Mouse (Mus musculus): ENCODE measurements around the gene Tubgcp6. TPM values are rescaled to one million over a fixed set of nuclear protein-coding genes. Genes with fewer than 3 reads are reported as not detected.

Tubgcp6 gene
- total and polyA plus RNA-seq, 3 experiments: 7.3 to 16.2 (median 8.7) TPM

DNA sequence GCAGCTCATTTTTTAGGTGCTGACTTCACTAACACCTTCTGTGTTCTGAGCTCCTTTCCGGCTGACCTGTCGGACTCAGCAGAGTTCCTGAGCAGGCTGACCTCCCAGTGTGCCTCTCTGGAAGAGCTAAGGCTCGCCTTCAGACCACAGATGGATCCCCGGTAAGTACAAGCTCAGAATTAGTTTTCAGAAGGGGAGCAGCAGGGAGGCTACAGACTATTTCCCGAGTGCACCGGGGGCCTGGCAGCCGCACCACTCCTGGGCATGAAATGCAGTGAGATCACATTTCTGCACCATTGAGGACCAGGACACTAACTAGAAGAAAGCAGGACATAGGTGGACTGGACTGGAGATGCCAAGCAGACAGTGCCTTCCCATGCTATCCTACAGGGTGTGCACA is 24.3 kb downstream of the Tubgcp6 start:
- DNase-seq: no peak
- H3K79me2 ChIP-seq (replicated peaks; ENCODE audit: control insufficient read depth, insufficient read depth, low read length): no peaks in the 10 kb centered on the region
- no peaks in the 10 kb centered on the region for H3K36me3 ChIP-seq (ENCODE audit: control insufficient read depth, insufficient read depth, low read length)
- no peak overlapping the region for H3K9ac ChIP-seq (ENCODE audit: low read depth, low read length)
- intact Hi-C loops (cut with DNase I): no loop called here
- H3K4me1 ChIP-seq (ENCODE audit: control insufficient read depth, insufficient read depth, low read length): no peaks in the 10 kb centered on the region
- WGBS: 88% methylated on average over 7 of the region's 7 CpGs
- H3K27ac ChIP-seq: no peak overlapping the region
- H3K4me3 ChIP-seq: no peak overlapping the region
- TF ChIP-seq CTCF (IDR thresholded peaks at IDR 0.05): no peak
- no peak for TF ChIP-seq EP300 (IDR thresholded peaks at IDR 0.05; ENCODE audit: insufficient read depth, low read depth, low read length)
- no peak for TF ChIP-seq POLR2A (IDR thresholded peaks at IDR 0.05; ENCODE audit: insufficient read depth, low read depth, low read length)
- H3K27me3 ChIP-seq (ENCODE audit: control insufficient read depth, insufficient read depth, low read length): no peaks in the 10 kb centered on the region

DNA sequence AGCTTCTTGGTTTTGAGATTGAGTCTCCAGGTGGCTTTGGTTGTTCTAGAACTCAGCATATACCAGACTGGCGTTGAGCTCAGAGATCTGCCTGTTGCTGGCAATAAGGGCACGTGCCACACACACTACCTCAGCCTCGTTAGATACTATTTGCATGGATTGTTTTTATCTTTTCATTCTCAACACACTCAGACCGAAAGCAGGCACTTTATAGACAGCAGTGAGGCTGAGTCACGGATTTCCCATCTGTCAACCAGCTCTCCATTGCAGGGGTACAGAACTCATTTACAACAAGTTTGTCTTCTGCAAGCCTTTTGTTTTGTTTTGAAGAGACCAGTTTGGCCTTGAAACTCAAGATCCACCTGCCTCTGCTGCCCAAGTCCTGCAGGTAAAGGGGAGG is 25.5 kb downstream of the Tubgcp6 start:
- no peak overlapping the region for H3K4me3 ChIP-seq
- TF ChIP-seq CTCF (IDR thresholded peaks at IDR 0.05) (no peak), POLR2A (IDR thresholded peaks at IDR 0.05; ENCODE audit: insufficient read depth, low read depth, low read length) (no peak), EP300 (IDR thresholded peaks at IDR 0.05; ENCODE audit: insufficient read depth, low read depth, low read length) (no peak)
- H3K27me3 ChIP-seq (ENCODE audit: control insufficient read depth, insufficient read depth, low read length): no peaks in the 10 kb centered on the region
- no peaks in the 10 kb centered on the region for H3K79me2 ChIP-seq (replicated peaks; ENCODE audit: control insufficient read depth, insufficient read depth, low read length)
- no peaks in the 10 kb centered on the region for H3K36me3 ChIP-seq (ENCODE audit: control insufficient read depth, insufficient read depth, low read length)
- H3K4me1 ChIP-seq (ENCODE audit: control insufficient read depth, insufficient read depth, low read length): no peaks in the 10 kb centered on the region
- intact Hi-C loops (cut with DNase I): no loop called here
- H3K9ac ChIP-seq (ENCODE audit: low read depth, low read length): no peak overlapping the region
- no peak for DNase-seq
- 87% methylated on average over 5 of the region's 5 CpGs for WGBS
- H3K27ac ChIP-seq: no peak overlapping the region

DNA sequence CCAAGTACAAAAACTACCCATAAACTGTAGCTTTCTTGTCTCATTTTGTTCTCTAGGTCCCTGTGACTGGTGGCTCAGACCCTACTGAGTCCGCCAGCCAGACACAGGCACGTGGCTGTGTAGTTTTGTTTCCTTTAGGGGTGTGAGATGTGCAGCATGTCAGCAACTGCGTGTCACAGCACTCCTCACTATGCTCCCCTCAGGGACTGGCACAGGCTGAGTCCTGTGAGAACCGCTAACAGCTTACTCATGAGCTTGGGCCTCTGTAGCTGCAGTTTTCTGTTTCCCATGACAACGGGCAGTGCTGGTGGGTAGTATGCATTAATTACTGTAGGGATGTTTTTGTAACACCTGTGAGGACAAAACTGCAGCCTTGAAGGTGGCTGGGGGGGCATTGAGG is 30.7 kb downstream of the Tubgcp6 start:
- Histone ChIP-seq H3K27me3 (ENCODE audit: control insufficient read depth, insufficient read depth, low read length) (no peaks in the 10 kb centered on the region), H3K9ac (ENCODE audit: low read depth, low read length) (no peak overlapping the region), H3K4me3 (no peak overlapping the region), H3K36me3 (ENCODE audit: control insufficient read depth, insufficient read depth, low read length) (no peaks in the 10 kb centered on the region), H3K79me2 (replicated peaks; ENCODE audit: control insufficient read depth, insufficient read depth, low read length) (no peaks in the 10 kb centered on the region; the same call in 1 of the 2 replicates), H3K4me1 (ENCODE audit: control insufficient read depth, insufficient read depth, low read length) (peaks cover 4% of the 10 kb centered on the region), H3K27ac (no peak overlapping the region)
- intact Hi-C loops (cut with DNase I): no loop called here
- WGBS: 83% methylated on average over 5 of the region's 5 CpGs
- TF ChIP-seq EP300 (IDR thresholded peaks at IDR 0.05; ENCODE audit: insufficient read depth, low read depth, low read length) (no peak), CTCF (IDR thresholded peaks at IDR 0.05) (no peak), POLR2A (IDR thresholded peaks at IDR 0.05; ENCODE audit: insufficient read depth, low read depth, low read length) (no peak)
- no peak for DNase-seq

DNA sequence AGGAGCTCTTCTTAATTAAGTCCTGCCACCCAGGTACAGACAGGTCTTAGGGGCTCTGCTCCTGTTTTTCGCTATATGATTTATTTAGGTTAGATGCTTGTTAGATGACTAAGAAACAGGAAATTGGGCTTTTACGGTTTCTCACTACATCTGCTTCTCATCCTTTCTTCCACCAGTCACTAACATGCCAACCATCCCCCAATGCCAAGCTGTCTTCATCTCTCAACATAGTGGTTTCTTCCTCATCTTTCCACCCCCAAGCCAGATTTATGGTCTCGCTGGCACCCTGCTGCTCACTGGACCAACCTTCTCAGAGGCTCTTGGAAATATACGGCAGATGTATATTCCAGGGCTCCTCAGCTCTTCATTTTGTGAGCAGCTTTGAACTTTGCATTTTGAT is 32.2 kb downstream of the Tubgcp6 start:
- Histone ChIP-seq H3K27ac (no peak overlapping the region), H3K36me3 (ENCODE audit: control insufficient read depth, insufficient read depth, low read length) (no peaks in the 10 kb centered on the region), H3K4me1 (ENCODE audit: control insufficient read depth, insufficient read depth, low read length) (peaks cover 4% of the 10 kb centered on the region), H3K79me2 (replicated peaks; ENCODE audit: control insufficient read depth, insufficient read depth, low read length) (no peaks in the 10 kb centered on the region; the same call in 1 of the 2 replicates), H3K4me3 (no peak overlapping the region), H3K27me3 (ENCODE audit: control insufficient read depth, insufficient read depth, low read length) (no peaks in the 10 kb centered on the region), H3K9ac (ENCODE audit: low read depth, low read length) (no peak overlapping the region)
- WGBS: 87% methylated on average over 4 of the region's 4 CpGs
- no peak for DNase-seq
- TF ChIP-seq CTCF (IDR thresholded peaks at IDR 0.05) (no peak), EP300 (IDR thresholded peaks at IDR 0.05; ENCODE audit: insufficient read depth, low read depth, low read length) (no peak), POLR2A (IDR thresholded peaks at IDR 0.05; ENCODE audit: insufficient read depth, low read depth, low read length) (no peak)
- intact Hi-C loops (cut with DNase I): no loop called here

DNA sequence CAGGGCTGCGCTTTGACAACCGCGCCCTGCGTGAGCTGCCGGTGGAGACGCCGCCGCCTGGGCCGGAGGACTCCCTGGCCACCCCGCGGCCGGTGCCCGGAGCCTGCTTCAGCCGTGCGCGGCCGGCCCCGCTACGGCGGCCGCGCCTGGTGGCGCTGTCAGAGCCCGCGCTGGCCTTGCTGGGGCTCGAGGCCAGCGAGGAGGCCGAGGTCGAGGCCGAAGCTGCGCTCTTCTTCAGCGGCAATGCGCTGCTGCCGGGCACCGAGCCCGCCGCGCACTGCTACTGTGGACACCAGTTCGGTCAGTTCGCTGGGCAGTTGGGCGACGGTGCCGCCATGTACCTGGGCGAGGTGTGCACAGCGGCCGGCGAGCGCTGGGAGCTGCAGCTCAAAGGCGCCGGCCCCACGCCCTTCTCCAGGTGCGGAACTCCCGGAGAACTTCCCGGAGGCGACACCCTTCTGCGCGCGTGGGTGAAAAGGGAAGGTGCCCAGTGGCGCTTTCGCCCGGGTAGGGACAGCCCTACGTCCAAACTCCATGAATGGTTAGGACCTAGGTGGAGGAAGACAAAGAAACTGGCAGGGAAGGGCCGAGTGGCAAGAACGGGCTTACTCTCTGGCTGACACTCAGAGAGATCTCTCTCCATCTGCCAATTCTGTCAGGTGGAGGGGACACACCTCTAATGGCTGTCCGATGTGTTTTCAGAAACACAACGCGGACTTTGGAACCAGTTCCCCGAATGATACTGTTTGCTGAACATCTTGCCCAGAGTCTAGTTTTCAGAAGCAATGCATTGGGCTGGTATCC is 33.5 kb downstream of the Tubgcp6 start:
- intact Hi-C loops (cut with DNase I): loop anchor here (1.0 kb wide), 1 partner anchor 13 kb away; no protein-coding TSS in a partner anchor
- peak overlapping the region; percentile 93 for H3K27ac ChIP-seq
- H3K36me3 ChIP-seq (ENCODE audit: control insufficient read depth, insufficient read depth, low read length): no peaks in the 10 kb centered on the region
- no peaks in the 10 kb centered on the region; the same call in 1 of the 2 replicates for H3K79me2 ChIP-seq (replicated peaks; ENCODE audit: control insufficient read depth, insufficient read depth, low read length)
- TF ChIP-seq POLR2A (IDR thresholded peaks at IDR 0.05; ENCODE audit: insufficient read depth, low read depth, low read length) (no peak), EP300 (IDR thresholded peaks at IDR 0.05; ENCODE audit: insufficient read depth, low read depth, low read length) (no peak), CTCF (IDR thresholded peaks at IDR 0.05) (peak; percentile 41)
- 2% methylated on average over 63 of the region's 68 CpGs for WGBS
- peak overlapping the region; percentile 98 for H3K9ac ChIP-seq (ENCODE audit: low read depth, low read length)
- no peaks in the 10 kb centered on the region for H3K27me3 ChIP-seq (ENCODE audit: control insufficient read depth, insufficient read depth, low read length)
- peaks cover 4% of the 10 kb centered on the region for H3K4me1 ChIP-seq (ENCODE audit: control insufficient read depth, insufficient read depth, low read length)
- H3K4me3 ChIP-seq: peak overlapping the region; percentile 78
- no peak for DNase-seq

DNA sequence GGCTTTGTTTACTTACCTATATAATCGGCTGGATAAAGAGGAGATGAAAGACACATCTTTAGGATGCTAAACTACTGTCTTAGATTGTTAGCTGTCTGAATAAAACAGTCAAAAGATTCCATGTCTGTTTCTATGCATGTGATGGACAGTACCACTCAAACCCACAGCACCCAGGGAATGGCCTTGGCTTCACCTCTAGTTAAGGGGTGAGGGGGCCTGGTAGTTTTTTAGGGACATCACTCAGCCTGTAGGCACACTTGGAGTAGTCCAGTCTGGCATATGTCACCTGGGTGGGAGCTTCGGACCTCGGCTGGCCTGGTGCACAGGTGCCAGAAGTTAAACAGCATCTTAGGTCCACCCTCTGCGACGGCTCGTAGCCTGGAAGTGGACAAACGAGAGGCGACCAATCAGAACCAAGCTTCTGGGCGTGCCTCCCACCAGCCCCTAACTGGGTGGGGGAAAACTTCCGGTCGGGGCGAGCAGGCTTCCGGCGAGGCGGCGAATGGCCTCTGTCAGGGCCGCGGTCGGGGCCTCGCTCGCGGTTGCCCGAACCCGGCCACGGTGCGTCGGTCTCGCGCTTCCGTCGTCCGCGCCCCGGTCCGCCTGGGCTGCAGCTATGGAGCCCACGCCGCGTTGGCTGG is 34.2 kb downstream of the Tubgcp6 start, which contains the start of gene Selenoo:
Gene Selenoo, plus strand, starts transcription at position 478 of the 641 bp plus-strand sequence.
- 3% methylated on average over 38 of the region's 38 CpGs for WGBS
- intact Hi-C loops (cut with DNase I): loop anchor here (1.0 kb wide), 1 partner anchor 12 kb away; no protein-coding TSS in a partner anchor
- peak; percentile 91 to 94 for DNase-seq

More for the DNA sequence above, 34.2 kb downstream of the Tubgcp6 start, which contains the start of gene Selenoo:
- Histone ChIP-seq H3K9ac (ENCODE audit: low read depth, low read length) (peak within 1 kb of the TSS; percentile 98), H3K27ac (peak within 1 kb of the TSS; percentile 93), H3K36me3 (ENCODE audit: control insufficient read depth, insufficient read depth, low read length) (no peaks in the 10 kb centered on the region), H3K27me3 (ENCODE audit: control insufficient read depth, insufficient read depth, low read length) (no peaks in the 10 kb centered on the region), H3K79me2 (replicated peaks; ENCODE audit: control insufficient read depth, insufficient read depth, low read length) (no peaks in the 10 kb centered on the region; the same call in 1 of the 2 replicates), H3K4me3 (peak within 1 kb of the TSS; percentile 78), H3K4me1 (ENCODE audit: control insufficient read depth, insufficient read depth, low read length) (peaks cover 4% of the 10 kb centered on the region)
- TF ChIP-seq EP300 (IDR thresholded peaks at IDR 0.05; ENCODE audit: insufficient read depth, low read depth, low read length) (peak; percentile 64; the same call in 1 of the 2 replicates), CTCF (IDR thresholded peaks at IDR 0.05) (no peak)
